Mouse (Mus musculus): Measurements from ENCODE around the gene 2900011O08Rik.
"Not testable (repeated sequence)": the region's sequence is repeated elsewhere in the genome, so short reads cannot be mapped to it uniquely, and the experiment has no call there.

- TF ChIP-seq CTCF (IDR thresholded peaks at IDR 0.05; ENCODE audit: extremely low read depth, insufficient read depth, insufficient read length, insufficient replicate concordance); POLR2A (IDR thresholded peaks at IDR 0.05; ENCODE audit: low read depth, low read length): not testable (repeated sequence)
Observed at GRCm38 (mm10) chr16:14066571-14066970, 80.2 kb downstream of the 2900011O08Rik start.

Measured in spleen, adult 2 months (tissue).